Mouse (Mus musculus) mouse embryonic stem cell (cell line): Measurements from ENCODE around the gene 1700029H14Rik.

Experiments
- in situ Hi-C, 2 experiments: fragments of 300-500 bp; cut with MboI; formaldehyde crosslinking; loops; 1 replicate in 1 of 2; 3 replicates in 1 of 2; pipeline ENCODE4 v1.14.3; 2019 to 2020; ENCODE audit warnings: low sequenced_read_pairs in 2 of 2, low pct_unique_long_range_greater_than_20kb in 1 of 2, mixed read lengths in 1 of 2; ENCODE audit not compliant: unreplicated experiment in 1 of 2

The 1700029H14Rik gene

GRCm38 (mm10) chr8:13516011-13516442 is 46.2 kb downstream of the 1700029H14Rik start:
- in situ Hi-C loops = no loop called here

- in situ Hi-C loops = no loop called here
These were observed 48.5 kb downstream of the 1700029H14Rik start for GRCm38 (mm10) chr8:13513556-13514370.

GRCm38 (mm10) chr8:13512677-13513076 is 49.6 kb downstream of the 1700029H14Rik start:
- in situ Hi-C loops = no loop called here

GRCm38 (mm10) chr8:13512016-13512415 is 50.2 kb downstream of the 1700029H14Rik start:
- in situ Hi-C loops = no loop called here

- in situ Hi-C loops = no loop called here
These were observed 54.9 kb downstream of the 1700029H14Rik start for GRCm38 (mm10) chr8:13507284-13507937.

- in situ Hi-C loops = no loop called here
These were observed 55.4 kb downstream of the 1700029H14Rik start for GRCm38 (mm10) chr8:13506849-13507248.

- in situ Hi-C loops = no loop called here
These were observed 57.2 kb downstream of the 1700029H14Rik start for GRCm38 (mm10) chr8:13504894-13505674.

- in situ Hi-C loops = no loop called here
These were observed 58.2 kb downstream of the 1700029H14Rik start for GRCm38 (mm10) chr8:13503936-13504606.

GRCm38 (mm10) chr8:13501221-13501620 is 61.0 kb downstream of the 1700029H14Rik start:
- in situ Hi-C loops = no loop called here
